Mouse (Mus musculus) liver, embryonic 14.5 days (tissue): ENCODE measurements around the gene Iars2.

Experiments
- CTCF ChIP-seq: IDR thresholded peaks from 2 replicates; pipeline ENCODE4 v1.5.1; 2016; ENCODE audit warnings: antibody characterized with exemption, low read depth, control low read depth
- EP300 ChIP-seq: IDR thresholded peaks from 2 replicates; pipeline ENCODE4 v1.6.1; 2016; ENCODE audit warnings: antibody characterized with exemption, low read depth

DNA sequence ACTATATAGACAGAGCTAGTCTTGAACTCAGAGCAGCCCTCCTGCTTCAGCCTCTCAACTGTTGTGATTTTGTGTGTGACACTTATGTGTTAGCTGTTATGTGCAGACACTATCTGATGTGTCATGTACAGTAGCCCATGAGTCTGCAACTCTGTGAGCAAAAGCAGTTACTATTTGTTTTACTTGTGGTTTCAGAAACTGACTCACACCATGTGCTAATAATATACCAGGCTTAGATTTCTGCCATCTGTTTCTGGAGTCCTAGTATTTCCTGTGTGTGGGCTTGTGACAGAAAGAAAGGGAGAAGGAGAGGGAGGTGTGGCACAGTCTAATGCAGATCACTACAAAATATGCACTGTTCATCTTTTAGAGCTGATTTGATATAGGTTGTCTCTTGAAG, 47.2 kb upstream of the Iars2 start:
- TF ChIP-seq CTCF (no peak), EP300 (no peak)
